Mouse (Mus musculus) ovary, postnatal 10 days (tissue): ENCODE results near the gene Zdhhc9.

Source experiments
- DNase-seq: peaks from one replicate; pipeline ENCODE4 v3.0.0; 2022; ENCODE audit warnings: low spot score

Gene Zdhhc9

GRCm38 (mm10) chrX:48170368-48170767 is 38.3 kb downstream of the Zdhhc9 start:
- DNase-seq, result no peak

GRCm38 (mm10) chrX:48169892-48170291 is 38.8 kb downstream of the Zdhhc9 start:
- DNase-seq, result no peak

- no peak for DNase-seq
Observed at GRCm38 (mm10) chrX:48158229-48158919, 50.3 kb downstream of the Zdhhc9 start.

GRCm38 (mm10) chrX:48157396-48157795 is 51.3 kb downstream of the Zdhhc9 start:
- no peak for DNase-seq

- no peak for DNase-seq
Observed at GRCm38 (mm10) chrX:48155489-48155888, 53.2 kb downstream of the Zdhhc9 start.

- no peak for DNase-seq
Observed at GRCm38 (mm10) chrX:48153949-48154348, 54.7 kb downstream of the Zdhhc9 start.

GRCm38 (mm10) chrX:48153414-48153813 is 55.3 kb downstream of the Zdhhc9 start:
- no peak for DNase-seq

- no peak for DNase-seq
Observed at GRCm38 (mm10) chrX:48152106-48152505, 56.6 kb downstream of the Zdhhc9 start.

GRCm38 (mm10) chrX:48147741-48148186 is 60.9 kb downstream of the Zdhhc9 start:
- no peak for DNase-seq

- DNase-seq, result no peak
Observed at GRCm38 (mm10) chrX:48147226-48147625, 61.5 kb downstream of the Zdhhc9 start.

GRCm38 (mm10) chrX:48146262-48146661 is 62.4 kb downstream of the Zdhhc9 start, which contains the start of gene Sash3:
TSS of gene Sash3 (plus strand) at chrX:48146436.
- DNase-seq, result no peak

GRCm38 (mm10) chrX:48143415-48144335 is 65.0 kb downstream of the Zdhhc9 start:
- DNase-seq, result no peak

- no peak for DNase-seq
Observed at GRCm38 (mm10) chrX:48141481-48141880, 67.2 kb downstream of the Zdhhc9 start.

GRCm38 (mm10) chrX:48140286-48140877 is 68.3 kb downstream of the Zdhhc9 start:
- no peak for DNase-seq

- DNase-seq, result no peak
Observed at GRCm38 (mm10) chrX:48139368-48140285, 69.1 kb downstream of the Zdhhc9 start.

- DNase-seq, result no peak
Observed at GRCm38 (mm10) chrX:48138539-48139275, 70.0 kb downstream of the Zdhhc9 start.

GRCm38 (mm10) chrX:48138011-48138410 is 70.7 kb downstream of the Zdhhc9 start:
- no peak for DNase-seq

GRCm38 (mm10) chrX:48136935-48137334 is 71.7 kb downstream of the Zdhhc9 start:
- no peak for DNase-seq

- DNase-seq, result no peak
Observed at GRCm38 (mm10) chrX:48129167-48129566, 79.5 kb downstream of the Zdhhc9 start.

GRCm38 (mm10) chrX:48127502-48128218 is 81.0 kb downstream of the Zdhhc9 start:
- no peak for DNase-seq
